Mouse (Mus musculus): ENCODE measurements at regions not wholly inside any gene's neighbourhood (a gene's known extent, or its start where the extent isn't known, plus 50 kb on each side); places are given as distances from the start of the nearest gene placed in this dataset.

- H3K4me3 ChIP-seq (ENCODE audit: control insufficient read depth in 1 of 2, insufficient read depth in 1 of 2, low read depth in 2 of 2, low read length in 2 of 2) = no peak overlapping the region
- DNase-seq (ENCODE audit: low read depth, low spot score) = no peak
- H3K9ac ChIP-seq (ENCODE audit: control insufficient read depth, low read depth, low read length, poor library complexity, severe bottlenecking) = no peak overlapping the region
- H3K27ac ChIP-seq (ENCODE audit: control insufficient read depth, low read depth, low read length) = no peak overlapping the region
- H3K36me3 ChIP-seq (ENCODE audit: control insufficient read depth in 1 of 2, insufficient read depth in 2 of 2, low read length in 2 of 2) = no peaks in the 10 kb centered on the region
- TF ChIP-seq ZMIZ1 (IDR thresholded peaks at IDR 0.05; ENCODE audit: low read depth, low read length) (no peak), MYC (IDR thresholded peaks at IDR 0.05; ENCODE audit: low read depth, low read length) (no peak), CHD2 (IDR thresholded peaks at IDR 0.05; ENCODE audit: low read length) (no peak), USF2 (IDR thresholded peaks at IDR 0.05; ENCODE audit: borderline replicate concordance in 1 of 2, insufficient read depth in 1 of 2, low read depth in 1 of 2, low read length in 2 of 2) (no peak), POLR2AphosphoS2 (IDR thresholded peaks at IDR 0.05; ENCODE audit: low read length) (no peak), POLR2AphosphoS5 (IDR thresholded peaks at IDR 0.05; ENCODE audit: borderline replicate concordance, low read depth, low read length) (no peak), E2F4 (IDR thresholded peaks at IDR 0.05; ENCODE audit: borderline replicate concordance, low read depth, low read length) (no peak), ZKSCAN1 (IDR thresholded peaks at IDR 0.05; ENCODE audit: low read depth, low read length) (no peak), TCF12 (IDR thresholded peaks at IDR 0.05; ENCODE audit: low read depth, low read length) (no peak), TBP (IDR thresholded peaks at IDR 0.05; ENCODE audit: low read depth, low read length) (no peak)
- no peaks in the 10 kb centered on the region for H3K9me3 ChIP-seq (replicated peaks; ENCODE audit: insufficient read depth, low read length)
- H3K4me1 ChIP-seq (ENCODE audit: control insufficient read depth in 1 of 2, insufficient read depth in 2 of 2, low read length in 2 of 2) = no peaks in the 10 kb centered on the region
- H3K27me3 ChIP-seq (ENCODE audit: control insufficient read depth in 1 of 2, insufficient read depth in 2 of 2, low read length in 2 of 2) = peaks cover 2 to 3% of the 10 kb centered on the region in 2 experiments; a peak in 2 of 4 replicates
- no peaks in the 10 kb centered on the region for H3K79me2 ChIP-seq (ENCODE audit: control insufficient read depth, insufficient read depth, low read length, poor library complexity)
Measured at GRCm38 (mm10) chr2:72736685-72737084, 243.6 kb downstream of the Sp3 start.

- H3K79me2 ChIP-seq (ENCODE audit: control insufficient read depth, insufficient read depth, low read length, poor library complexity) = no peaks in the 10 kb centered on the region
- no peaks in the 10 kb centered on the region for H3K9me3 ChIP-seq (replicated peaks; ENCODE audit: insufficient read depth, low read length)
- H3K36me3 ChIP-seq (ENCODE audit: control insufficient read depth in 1 of 2, insufficient read depth in 2 of 2, low read length in 2 of 2) = no peaks in the 10 kb centered on the region
- H3K4me3 ChIP-seq (ENCODE audit: control insufficient read depth in 1 of 2, insufficient read depth in 1 of 2, low read depth in 2 of 2, low read length in 2 of 2) = no peak overlapping the region
- TF ChIP-seq NELFE (IDR thresholded peaks at IDR 0.05; ENCODE audit: low read depth, low read length) = no peak
- no peak for TF ChIP-seq ZMIZ1 (IDR thresholded peaks at IDR 0.05; ENCODE audit: low read depth, low read length)
- TF ChIP-seq UBTF (IDR thresholded peaks at IDR 0.05; ENCODE audit: borderline replicate concordance, insufficient read depth, low read depth, low read length) = no peak
- TF ChIP-seq MYC (IDR thresholded peaks at IDR 0.05; ENCODE audit: low read depth, low read length) = no peak
- TF ChIP-seq SIN3A (IDR thresholded peaks at IDR 0.05; ENCODE audit: low read length) = no peak
- TF ChIP-seq KAT2A (conservative IDR thresholded peaks at IDR 0.05; ENCODE audit: low read depth, low read length) = no peak
- no peak for TF ChIP-seq ELF1 (IDR thresholded peaks at IDR 0.05; ENCODE audit: low read depth, low read length)
- no peak for TF ChIP-seq MAX (IDR thresholded peaks at IDR 0.05; ENCODE audit: low read length)
- no peak for TF ChIP-seq POLR2AphosphoS2 (IDR thresholded peaks at IDR 0.05; ENCODE audit: low read length)
- TF ChIP-seq MYB (IDR thresholded peaks at IDR 0.05; ENCODE audit: low read depth, low read length) = no peak
- TF ChIP-seq RCOR1 (IDR thresholded peaks at IDR 0.05; ENCODE audit: low read depth, low read length) = no peak
- no peak for DNase-seq (ENCODE audit: low read depth, low spot score)
- no peaks in the 10 kb centered on the region; a peak in 2 of 4 replicates for H3K27me3 ChIP-seq (ENCODE audit: control insufficient read depth in 1 of 2, insufficient read depth in 2 of 2, low read length in 2 of 2)
- peaks cover 0 to 3% of the 10 kb centered on the region in 2 experiments; a peak in 1 of 4 replicates for H3K4me1 ChIP-seq (ENCODE audit: control insufficient read depth in 1 of 2, insufficient read depth in 2 of 2, low read length in 2 of 2)
- no peak overlapping the region for H3K27ac ChIP-seq (ENCODE audit: control insufficient read depth, low read depth, low read length)
- H3K9ac ChIP-seq (ENCODE audit: control insufficient read depth, low read depth, low read length, poor library complexity, severe bottlenecking) = no peak overlapping the region
Measured at GRCm38 (mm10) chr2:72740391-72741361, 239.6 kb downstream of the Sp3 start.

Data from MEL (cell line).